Mouse (Mus musculus) gastrocnemius, postnatal 4 days (tissue): ENCODE results near the gene Gm21985. TPM values are rescaled to one million over a fixed set of nuclear protein-coding genes. Genes with fewer than 3 reads are reported as not detected.

ENCODE experiments used
- DNase-seq, 2 experiments: peaks; one replicate each; pipeline ENCODE4 v3.0.0; 2021 to 2022; ENCODE audit warnings: low spot score in 2 of 2, mixed read lengths in 2 of 2
- long read RNA-seq, 2 experiments: library from polyadenylated mRNA; stranded (forward); transcript quantifications; one replicate each; pipeline ENCODE4 v2.0.0; 2021
- total RNA-seq, 2 experiments: library from RNA; stranded (reverse); gene quantifications; 2 replicates each; pipeline ENCODE4 v1.2.3; 2021

The Gm21985 gene
- not detected for total RNA-seq
- long read RNA-seq, experiment 1, partial matches to known transcripts = 0 of 1 reads
- long read RNA-seq, experiment 1, other reads (novel, unspliced or antisense) = 1 of 1 reads
- long read RNA-seq, experiment 2, partial matches to known transcripts = 0 of 6 reads
- long read RNA-seq, experiment 2, other reads (novel, unspliced or antisense) = 6 of 6 reads

DNA sequence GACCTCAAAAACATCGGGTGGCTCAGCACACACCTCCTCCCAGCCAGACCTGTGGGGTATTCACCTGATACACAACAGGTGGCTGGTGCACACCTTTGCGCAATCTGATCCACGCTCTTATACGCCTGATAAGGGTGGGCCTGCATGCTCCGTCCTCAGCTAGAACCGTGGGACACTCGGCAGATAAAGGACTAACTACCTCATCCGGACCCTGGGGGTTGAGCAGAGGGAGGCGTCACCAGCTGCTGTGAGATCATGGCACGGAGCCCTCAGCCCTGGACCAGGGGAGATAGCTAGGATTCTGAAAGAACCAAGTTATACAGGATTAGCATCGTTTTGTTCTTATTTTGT is at the start of gene Gm21985:
TSS of gene Gm21985 (plus strand) at position 73 of the 351 bp plus-strand sequence.
- peak; percentile 56 to 78 for DNase-seq

DNA sequence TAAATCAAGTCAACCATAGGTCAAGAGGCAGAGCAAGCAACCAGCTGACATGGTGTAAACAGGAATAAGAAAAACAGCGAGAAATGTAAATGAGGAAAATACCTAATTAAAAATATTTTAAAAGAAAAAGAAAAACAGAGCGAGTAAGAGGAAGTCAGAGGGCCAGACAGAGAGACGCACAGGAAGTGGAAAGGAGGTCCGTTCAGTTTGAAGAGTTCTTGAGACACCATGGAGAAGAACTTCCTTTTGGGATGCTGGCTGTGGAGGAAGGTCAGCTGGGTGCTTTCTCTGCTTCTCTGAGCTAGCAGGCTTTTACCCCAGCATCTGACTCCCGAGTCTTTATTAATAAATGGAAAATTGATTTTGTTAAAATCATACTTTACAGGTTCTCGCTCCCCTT is 48.5 kb upstream of the Gm21985 start:
- DNase-seq = no peak

DNA sequence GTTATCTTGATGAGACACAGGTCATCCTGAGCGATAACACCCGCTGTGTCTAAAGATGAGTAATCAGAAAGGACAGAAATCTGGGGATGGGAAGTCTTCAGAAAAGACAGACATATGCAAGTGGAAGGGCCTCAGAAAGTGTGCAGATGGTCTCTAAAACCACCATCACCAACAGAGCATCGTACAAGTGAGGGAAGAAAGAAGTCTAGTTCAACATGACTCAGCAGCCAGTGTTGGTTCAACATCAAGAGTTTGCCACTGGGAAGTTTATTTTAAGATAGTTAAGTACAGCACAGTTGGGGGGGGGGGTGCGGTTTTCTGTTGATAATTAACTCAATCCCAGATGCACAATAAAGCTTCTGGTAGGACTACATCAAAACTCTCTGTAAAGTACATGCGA is 45.2 kb upstream of the Gm21985 start:
- no peak for DNase-seq

DNA sequence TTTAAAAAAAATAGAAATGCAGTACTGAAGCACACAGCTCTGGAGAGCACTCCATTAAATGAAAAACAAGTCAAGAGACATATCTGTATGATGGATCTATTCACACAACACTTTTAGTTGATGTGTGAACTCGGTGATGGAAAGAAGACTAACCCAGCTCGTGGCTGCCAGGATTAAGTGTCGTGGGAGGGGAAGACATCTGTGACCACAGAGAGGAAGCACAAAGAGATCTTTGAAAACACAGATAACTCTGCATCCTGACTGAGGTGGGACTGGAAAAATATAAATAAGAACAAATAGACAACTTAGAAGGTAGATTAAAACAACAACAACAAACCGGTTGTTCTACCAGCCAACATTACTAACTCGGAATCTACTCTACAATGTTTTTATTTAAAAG is 43.5 kb upstream of the Gm21985 start:
- DNase-seq = no peak

DNA sequence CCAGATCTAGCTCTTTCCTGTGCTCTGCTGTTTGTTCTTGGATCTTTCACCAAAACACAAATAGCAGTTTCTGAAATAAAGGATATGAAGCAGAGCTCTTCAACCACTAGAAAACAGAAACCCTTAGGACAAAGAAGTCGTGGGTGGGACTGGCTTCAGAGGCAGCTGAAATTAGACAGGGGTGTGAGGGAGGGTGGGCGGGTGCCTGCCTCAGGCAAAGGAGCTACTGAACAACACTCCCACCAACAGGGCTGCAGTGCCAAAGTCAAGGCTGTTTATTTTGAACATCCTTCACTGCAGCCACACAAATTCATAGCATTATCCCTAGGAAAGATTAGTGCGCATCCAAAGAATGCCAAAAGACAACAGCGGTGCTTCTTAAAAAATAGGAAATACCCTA is 41.8 kb upstream of the Gm21985 start:
- DNase-seq = no peak

DNA sequence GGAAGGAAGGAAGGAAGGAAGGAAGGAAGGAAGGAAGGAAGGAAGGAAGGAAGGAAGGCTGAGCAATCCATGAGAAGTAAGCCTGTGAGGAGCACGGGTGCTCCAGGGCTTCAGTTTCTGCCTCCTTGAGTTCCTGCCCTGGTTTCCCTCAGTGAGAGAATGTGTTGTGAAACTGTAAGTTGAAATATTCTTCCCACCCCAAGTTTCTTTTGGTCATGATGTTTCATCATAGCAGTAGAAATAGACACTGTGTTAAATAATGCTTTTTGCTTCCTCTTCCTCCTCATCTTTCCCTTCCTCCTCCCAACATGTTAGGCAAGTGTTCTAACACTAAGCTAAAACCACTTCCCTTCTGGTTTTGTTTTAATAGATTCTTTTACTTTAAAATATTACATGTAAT is 33.5 kb upstream of the Gm21985 start:
- no peak for DNase-seq

DNA sequence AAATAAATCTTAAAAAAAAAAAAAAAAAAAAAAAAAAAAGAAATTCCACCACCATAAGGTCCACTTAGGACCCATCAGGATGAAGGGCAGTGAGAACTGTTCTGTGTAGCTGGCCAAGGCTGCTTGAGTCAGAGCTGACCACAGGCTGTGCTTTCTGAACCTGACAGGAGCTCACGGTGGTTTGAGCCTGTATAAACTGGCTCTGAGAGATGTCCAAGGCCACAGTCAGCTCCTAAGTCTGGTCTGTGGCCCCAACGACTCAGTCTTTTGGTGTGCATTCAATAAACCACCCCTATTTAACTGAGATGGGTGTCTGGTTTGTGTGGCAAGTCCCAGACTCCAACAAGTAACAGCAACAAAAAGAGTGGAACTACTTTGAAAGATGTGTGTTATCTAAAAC is 29.5 kb upstream of the Gm21985 start:
- DNase-seq = no peak

DNA sequence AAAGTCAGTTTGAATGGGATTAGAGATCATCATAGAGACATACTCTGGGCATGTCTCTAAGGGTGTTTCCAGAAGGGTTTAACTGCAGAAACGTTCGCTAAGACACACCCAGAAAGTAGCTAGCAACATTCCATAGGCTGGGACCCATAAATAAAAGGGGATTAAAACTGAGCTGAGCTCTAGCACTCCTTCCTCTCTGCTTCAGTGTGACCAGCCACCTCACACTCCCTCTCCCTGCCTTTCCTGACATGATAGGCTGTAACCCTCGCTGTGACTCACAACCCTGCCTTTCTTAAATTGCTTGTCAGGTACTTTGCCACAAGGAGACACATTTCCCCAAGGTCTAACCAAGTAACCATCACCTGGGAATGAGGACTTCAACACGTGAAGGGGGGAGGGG is 28.1 kb upstream of the Gm21985 start:
- DNase-seq = no peak

DNA sequence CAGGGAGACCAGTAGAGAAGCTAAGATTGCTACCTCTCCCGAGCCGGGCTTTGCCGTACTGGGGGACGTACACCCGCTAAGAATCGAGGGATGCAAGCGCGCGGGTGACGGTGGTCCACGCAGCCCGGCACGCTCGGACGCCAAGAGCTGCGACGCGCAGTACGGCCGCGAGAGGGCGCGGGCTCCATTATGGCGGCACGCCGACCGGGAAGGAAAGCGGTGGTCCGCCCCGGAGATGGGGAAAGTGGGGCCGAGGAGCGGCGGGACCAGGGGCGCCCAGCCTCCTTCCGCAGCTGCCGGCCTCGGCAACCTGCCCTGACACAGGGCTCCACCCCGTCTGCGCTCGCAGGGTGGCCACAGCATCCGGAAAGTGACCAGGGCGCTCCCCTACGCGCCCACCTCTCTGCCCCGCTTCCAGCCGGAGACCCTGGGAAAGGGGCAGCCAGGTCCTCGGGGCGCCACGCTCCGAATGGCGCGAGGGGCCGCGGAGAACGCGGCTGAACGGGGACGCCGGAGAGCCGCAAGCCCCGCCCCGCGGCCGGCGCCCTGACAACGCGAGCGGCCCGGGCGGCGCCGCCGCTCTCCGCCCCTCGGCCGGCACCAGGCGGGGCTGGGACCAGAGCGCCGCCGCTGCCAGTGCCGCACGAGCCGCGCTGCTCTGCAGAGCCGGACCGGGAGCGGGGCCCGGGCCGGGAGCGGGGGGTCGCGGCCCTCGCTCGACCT is 26.7 kb upstream of the Gm21985 start, which contains the start of gene Lpcat4:
TSS of gene Lpcat4 (plus strand) at position 257 of the 723 bp plus-strand sequence.
- DNase-seq = peak; percentile 74 to 89

DNA sequence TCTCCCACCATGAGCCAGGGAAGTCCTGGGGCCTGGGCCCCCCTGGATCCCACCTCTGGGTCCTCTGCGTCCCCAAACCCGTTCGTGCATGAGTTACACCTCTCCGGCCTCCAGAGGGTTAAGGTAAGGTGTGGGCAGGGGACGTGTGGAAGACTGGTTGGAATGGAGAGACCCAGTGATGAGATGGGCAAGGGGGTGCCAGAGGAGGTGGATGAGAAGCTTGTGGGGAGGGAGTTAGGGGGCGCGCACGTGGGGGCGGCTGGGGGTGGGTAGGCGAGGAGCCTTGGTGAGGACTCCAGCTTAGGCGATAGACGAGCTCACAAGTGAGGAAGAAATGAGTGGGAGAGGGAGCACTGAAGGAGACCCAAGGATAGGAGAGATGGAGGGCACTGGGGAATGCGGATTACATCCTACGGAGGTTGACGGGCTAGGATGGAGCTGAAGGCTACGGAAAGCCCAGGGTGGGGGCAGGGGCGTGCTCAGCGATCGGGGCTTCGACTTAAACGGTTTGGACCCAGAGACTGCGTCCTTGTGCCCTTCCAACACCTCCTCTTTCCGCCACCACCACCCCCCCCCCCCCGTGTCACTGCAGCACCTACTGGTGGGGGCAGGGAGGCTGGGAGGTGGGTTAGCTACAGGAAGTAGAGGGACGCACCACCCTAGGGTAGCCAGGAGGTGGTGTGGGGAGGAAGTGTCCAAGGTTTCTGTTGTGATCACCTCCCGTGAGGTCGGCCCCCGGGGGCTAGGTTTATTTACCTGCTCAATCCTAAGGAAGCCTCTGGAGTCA is 26.0 kb upstream of the Gm21985 start:
- DNase-seq = peak in 1 of 2 experiments; percentile 19

DNA sequence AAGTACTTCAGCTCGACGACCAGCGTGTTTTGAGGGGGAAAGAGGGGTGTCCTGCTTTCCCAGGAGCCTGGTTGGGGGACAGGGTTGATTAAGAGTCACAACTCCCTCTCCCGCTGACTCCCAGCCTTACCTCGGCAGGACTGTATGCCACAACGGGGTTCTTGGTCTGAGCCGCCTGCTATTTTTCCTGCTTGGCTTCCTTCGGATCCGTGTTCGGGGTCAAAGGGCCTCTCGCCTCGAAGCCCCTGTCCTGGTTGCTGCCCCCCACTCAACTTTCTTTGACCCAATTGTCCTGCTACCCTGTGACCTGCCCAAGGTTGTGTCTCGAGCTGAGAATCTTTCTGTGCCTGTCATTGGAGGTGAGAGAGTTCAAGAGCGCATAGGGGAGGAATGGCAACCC is 24.3 kb upstream of the Gm21985 start:
- no peak for DNase-seq

DNA sequence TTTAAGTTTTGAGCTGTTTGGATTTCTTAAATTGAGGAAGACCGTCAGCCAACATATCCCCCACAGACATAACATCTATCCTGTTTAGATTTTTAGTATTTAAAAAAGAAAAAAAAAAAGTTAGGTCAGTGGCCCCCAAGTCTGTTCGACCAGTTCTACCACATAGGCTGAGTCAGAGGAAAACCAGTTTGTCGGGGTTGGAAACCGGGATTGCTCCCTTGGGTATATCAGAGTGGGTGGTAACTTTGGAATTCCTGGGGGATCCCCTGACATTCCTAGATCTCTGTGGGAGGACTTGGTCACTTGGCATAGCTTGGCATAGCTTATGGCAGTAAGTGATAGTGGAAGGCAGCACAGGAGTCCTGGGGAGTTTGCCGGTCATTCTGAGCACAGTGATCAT is 20.8 kb upstream of the Gm21985 start:
- DNase-seq = no peak

DNA sequence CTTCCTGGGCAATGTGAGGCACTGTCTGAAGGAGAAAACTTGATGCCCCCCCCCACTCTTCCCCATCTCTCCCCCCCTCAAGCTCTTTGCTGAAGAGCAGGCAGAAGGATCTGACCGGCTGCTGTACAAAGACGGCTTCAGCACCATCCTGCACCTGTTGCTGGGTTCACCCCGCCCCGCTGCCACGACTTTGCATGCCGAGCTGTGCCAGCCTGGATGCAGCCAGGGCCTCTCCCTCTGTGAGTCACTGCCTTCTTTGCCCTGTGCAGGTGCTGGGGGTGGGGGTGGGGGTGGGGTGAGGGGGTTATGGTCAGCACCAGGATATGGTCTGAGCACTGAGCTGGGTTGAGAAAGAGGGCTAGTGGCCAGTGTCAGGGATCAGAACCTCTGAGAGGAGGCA is 19.9 kb upstream of the Gm21985 start:
- DNase-seq = no peak

DNA sequence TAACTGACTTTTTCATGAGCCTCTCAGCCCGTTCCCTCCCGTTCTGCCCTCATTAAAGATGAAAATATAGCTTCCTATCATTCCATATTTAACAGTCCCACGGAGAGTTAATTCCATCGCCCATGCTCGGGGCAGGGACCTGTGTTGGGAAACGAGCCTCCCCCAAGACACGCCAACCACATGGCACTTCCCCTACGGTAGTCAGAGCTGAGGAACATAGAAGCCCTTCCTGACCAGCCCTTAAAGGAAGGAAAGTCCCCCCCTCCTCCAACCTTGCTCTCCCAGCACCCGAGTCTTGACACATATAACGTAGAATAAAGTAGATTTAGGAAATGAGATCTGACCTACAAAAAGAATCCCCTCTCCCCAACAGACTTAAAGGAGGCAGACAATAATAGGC is 18.8 kb upstream of the Gm21985 start:
- DNase-seq = no peak

DNA sequence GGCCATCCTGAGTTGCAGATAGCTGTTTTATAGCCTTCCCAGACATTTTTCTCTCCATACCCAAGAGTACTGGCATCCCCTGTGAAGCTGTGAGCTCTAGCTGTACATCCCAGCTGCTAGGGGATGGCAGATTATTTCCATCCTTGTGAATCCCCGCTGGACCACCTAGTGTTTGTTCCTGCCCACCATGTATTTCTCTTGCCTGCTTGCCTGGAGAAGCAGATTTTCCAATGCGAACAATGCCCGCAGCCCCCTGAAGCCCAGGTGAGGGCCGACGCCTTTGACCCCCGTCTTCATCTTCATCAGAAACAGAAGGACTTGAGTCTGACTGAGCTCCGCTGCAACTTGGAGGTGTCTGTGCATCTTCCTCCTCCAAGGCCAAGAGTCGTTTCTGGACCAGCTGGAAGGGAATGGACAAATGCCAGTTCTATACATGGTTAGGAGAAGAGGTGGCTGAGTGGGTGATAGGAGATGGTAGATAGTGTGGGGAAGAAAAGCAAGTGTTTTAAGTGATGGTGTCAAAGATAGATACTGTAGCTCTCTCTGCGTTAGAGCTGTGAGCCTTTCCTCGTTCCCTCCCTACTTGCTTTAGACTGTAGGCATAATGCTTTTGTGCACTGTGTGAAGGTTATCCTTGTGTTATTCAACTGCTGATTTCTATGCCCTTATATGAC is 16.2 kb upstream of the Gm21985 start:
- DNase-seq = no peak

DNA sequence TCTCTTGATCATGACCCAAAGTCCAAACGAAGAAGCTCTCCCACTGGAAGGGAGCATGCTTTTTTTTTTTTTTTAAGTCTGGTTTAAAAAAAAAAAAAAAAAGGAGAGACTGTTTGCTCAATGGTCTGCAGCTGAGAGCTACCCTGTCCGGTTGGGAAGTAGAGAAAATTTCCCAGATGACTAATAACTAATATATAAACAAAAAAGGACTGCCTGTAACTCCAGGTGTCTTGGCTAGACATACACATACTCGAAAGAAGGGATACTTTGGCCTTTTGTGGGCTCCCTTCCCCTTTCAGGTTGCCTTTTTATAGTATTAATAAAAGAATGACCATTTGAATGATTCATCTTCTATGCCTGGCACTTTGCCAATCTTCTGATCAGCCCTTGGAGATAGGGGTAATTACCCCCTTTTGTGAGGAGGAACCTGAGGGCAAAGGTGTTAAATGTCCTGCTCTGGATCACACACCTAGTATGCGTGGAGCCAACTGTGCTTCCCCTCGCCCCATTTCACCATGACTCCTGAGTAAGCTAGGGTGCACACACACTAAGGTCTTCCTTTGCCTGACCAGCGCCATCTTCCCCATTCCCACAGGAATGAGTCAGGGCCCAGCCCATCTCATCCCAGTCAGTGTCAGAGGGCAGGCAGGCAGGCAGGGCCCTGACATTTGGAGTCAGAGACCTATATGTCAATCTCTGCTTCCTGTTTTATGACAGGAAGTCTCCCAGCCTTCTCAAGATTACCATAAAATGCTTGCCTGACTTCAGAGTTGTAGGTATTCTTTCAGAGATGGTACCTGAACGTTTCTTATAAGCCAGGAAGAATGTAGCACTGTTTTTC is 11.2 kb upstream of the Gm21985 start:
- no peak for DNase-seq

DNA sequence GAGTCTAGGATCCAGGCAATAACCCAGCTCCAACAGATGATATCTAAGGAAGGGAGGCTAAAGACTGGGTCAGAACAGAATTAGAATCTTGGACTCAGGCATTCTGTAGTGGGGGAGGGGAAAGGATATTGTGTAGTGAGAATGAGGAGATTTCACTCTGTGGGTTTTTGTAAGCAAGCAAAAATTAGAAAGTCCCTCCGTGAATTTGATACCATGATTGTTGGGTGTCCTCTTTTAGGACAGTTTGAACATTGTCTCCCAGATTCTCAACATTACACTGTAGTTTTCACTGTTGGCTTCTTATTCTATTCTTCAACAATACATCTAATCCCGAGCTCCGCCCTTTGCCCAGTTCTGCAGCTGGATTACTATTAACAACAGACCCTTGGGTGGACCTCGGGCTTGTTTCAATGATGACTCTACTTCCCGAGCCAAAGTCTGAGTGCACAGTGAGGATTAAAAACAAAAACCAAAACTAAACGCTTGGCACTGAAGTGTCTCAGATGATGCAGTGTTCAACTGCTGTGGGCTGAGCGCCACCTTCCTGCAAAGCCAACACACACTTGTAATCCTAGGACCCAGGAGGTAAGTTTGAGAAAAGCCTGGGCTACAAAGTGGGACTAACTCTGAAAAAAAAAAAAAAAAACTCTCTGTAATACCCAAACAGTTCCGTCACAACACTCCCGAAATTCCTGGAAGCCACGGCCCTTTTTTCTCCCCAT is 6.7 kb upstream of the Gm21985 start, which contains the start of gene Nutm1:
TSS of gene Nutm1 (minus strand) at position 51 of the 722 bp plus-strand sequence.
- no peak for DNase-seq

DNA sequence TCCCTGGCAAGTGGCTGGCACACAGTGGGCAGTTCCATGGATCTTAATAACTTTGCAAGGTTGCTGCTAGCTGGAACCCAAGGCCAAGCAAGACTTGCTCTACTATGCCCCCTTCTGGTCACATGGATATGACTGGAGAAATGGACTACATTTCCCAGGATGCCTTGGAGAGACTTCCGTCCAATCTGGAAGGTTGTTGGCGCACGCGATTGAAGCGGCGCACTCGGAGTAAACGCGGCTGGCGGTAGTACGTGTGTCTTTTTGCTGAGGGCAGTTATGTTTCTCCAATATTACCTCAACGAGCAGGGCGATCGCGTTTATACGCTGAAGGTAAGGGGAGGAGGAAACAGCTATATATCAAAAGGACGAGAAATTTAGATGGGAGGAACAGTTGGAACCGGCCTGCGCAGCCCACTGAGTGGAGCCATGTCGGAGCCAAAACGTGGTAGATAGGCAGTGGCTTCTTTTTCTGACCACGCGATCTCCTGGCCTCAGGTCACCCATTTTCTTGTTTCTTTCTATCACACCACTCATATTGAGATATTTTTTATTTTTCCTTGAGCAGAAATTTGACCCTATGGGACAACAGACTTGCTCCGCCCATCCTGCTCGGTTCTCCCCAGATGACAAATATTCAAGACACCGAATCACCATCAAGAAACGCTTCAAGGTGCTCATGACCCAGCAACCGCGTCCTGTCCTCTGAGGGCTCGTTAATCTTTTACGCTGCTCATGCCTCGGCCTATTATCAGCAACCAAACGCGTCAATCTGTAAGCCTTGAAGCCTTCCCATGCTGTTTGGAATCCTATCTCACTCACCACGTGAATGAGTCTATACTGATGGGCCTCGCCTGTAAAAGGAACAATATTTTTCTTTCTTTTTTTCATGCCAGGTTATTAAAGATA is 4.1 kb upstream of the Gm21985 start, which contains the start of gene Nop10:
TSS of gene Nop10 (plus strand) at position 179 of the 906 bp plus-strand sequence.
- peak; percentile 58 to 73 for DNase-seq

DNA sequence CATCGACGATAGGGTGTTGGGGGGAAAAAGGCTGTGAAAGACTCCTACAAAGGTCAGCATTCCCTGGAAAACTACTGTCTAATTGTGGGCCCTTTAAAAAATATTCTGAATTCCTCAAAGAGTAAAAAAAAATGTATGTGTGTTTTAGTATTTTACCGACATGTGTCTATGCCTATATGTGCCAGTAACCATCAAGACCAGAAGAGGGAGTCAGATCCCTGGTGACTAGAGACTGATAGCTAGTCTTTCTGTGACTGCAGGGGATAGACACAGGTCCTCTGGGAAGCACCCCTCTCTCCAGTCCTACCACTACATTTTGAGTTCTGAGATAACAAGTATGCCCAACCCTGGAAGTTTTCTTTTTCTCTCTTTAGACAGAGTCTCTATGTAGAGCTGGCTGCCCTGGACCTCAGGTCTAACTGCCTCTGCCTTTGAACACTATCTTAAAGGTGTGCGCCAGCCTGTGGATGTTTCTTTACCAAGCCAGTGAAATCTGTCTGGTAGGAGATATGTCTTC is 3.3 kb upstream of the Gm21985 start:
- no peak for DNase-seq
